Mouse (Mus musculus) embryonic facial prominence, embryonic 14.5 days (tissue): Measurements from ENCODE around the gene Apmap. TPM values are rescaled to one million over a fixed set of nuclear protein-coding genes. Genes with fewer than 3 reads are reported as not detected.
"Not testable (repeated sequence)": the region's sequence is repeated elsewhere in the genome, so short reads cannot be mapped to it uniquely, and the experiment has no call there.

Experiments used
- ATAC-seq: fragments of 200-750 bp; cut with Nextera tagmentation; 2 replicates; pipeline ENCODE4 v1.8.0; 2017; ENCODE audit warnings: low read depth, moderate number of reproducible peaks, moderate TSS enrichment
- DNase-seq: peaks from one replicate; pipeline ENCODE4 v3.0.0-alpha.2; 2015; ENCODE audit warnings: low spot score
- H3K27ac ChIP-seq: fragments of 300-500 bp; sonication (generic); replicated peaks from 2 replicates; pipeline ENCODE4 v1.5.1; 2014; ENCODE audit warnings: low read depth, mild to moderate bottlenecking, low read length, moderate library complexity
- H3K27me3 ChIP-seq: fragments of 300-500 bp; sonication (generic); replicated peaks from 2 replicates; pipeline ENCODE4 v1.6.1; 2014; ENCODE audit warnings: low read length; ENCODE audit not compliant: control insufficient read depth, insufficient read depth
- H3K36me3 ChIP-seq: fragments of 300-500 bp; sonication (generic); 2 replicates; pipeline ENCODE4 v1.6.1; 2014; ENCODE audit warnings: low read length, mixed read lengths; ENCODE audit not compliant: control insufficient read depth, insufficient read depth
- H3K4me1 ChIP-seq: fragments of 300-500 bp; sonication (generic); 2 replicates; pipeline ENCODE4 v1.6.1; 2014; ENCODE audit warnings: antibody characterized with exemption, low read length; ENCODE audit not compliant: control insufficient read depth, insufficient read depth
- H3K4me2 ChIP-seq: fragments of 300-500 bp; sonication (generic); 2 replicates; pipeline ENCODE4 v1.6.1; 2014; ENCODE audit warnings: low read depth, mild to moderate bottlenecking, low read length, moderate library complexity, mixed read lengths
- H3K4me3 ChIP-seq: fragments of 300-500 bp; sonication (generic); 2 replicates; pipeline ENCODE4 v1.5.1; 2014; ENCODE audit warnings: low read depth, mild to moderate bottlenecking, low read length
- H3K9ac ChIP-seq: fragments of 300-500 bp; sonication (generic); 2 replicates; pipeline ENCODE4 v1.6.1; 2014; ENCODE audit warnings: low read depth, mild to moderate bottlenecking, low read length, moderate library complexity, mixed read lengths
- H3K9me3 ChIP-seq: fragments of 300-500 bp; sonication (generic); 2 replicates; pipeline ENCODE4 v1.6.1; 2016; ENCODE audit warnings: low read length; ENCODE audit not compliant: control insufficient read depth
- WGBS: fragments of 180-500 bp; shearing (Covaris S2); extraction: QIAGEN DNeasy Blood & Tissue Kit; methylation state at CpG from one replicate; pipeline ENCODE4 v1.1.7; 2014; 5-methylcytosine and 5-hydroxymethylcytosine counted together
- polyA plus RNA-seq: library from polyadenylated mRNA; unstranded; fragments of >200 nt; fragmentation: Nextera tagmentation; extraction: Ambion mirVana; gene quantifications from 2 replicates; pipeline ENCODE4 v1.2.1, GENCODE M21; 2014

The Apmap gene
- polyA plus RNA-seq, 1 experiment from 2014 or later = 36.8 TPM

GRCm38 (mm10) chr2:150569847-150570590, 38.3 kb downstream of the Apmap start, which contains the start of gene Cst7:
Gene Cst7, plus strand, starts transcription at chr2:150570415.
- ATAC-seq (no peak), DNase-seq (no peak)
- Histone ChIP-seq H3K36me3 (no peaks in the 10 kb centered on the region), H3K27me3 (no peaks in the 10 kb centered on the region), H3K27ac (no peak within 1 kb of the TSS), H3K9ac (no peak within 1 kb of the TSS), H3K4me3 (no peak within 1 kb of the TSS), H3K4me2 (no peak within 1 kb of the TSS), H3K4me1 (no peaks in the 10 kb centered on the region), H3K9me3 (no peaks in the 10 kb centered on the region)
- 70% methylated on average over 11 of the region's 11 CpGs for WGBS

GRCm38 (mm10) chr2:150567051-150567450, 41.3 kb downstream of the Apmap start:
- Histone ChIP-seq H3K27me3 (no peaks in the 10 kb centered on the region), H3K9ac (no peak overlapping the region), H3K9me3 (no peaks in the 10 kb centered on the region), H3K4me2 (no peak overlapping the region), H3K36me3 (no peaks in the 10 kb centered on the region), H3K27ac (no peak overlapping the region), H3K4me3 (no peak overlapping the region), H3K4me1 (no peaks in the 10 kb centered on the region)
- ATAC-seq (no peak), DNase-seq (no peak)
- WGBS = 60% methylated on average over 2 of the region's 2 CpGs

- 57% methylated on average over 3 of the region's 3 CpGs for WGBS
- no peak for ATAC-seq
- no peaks in the 10 kb centered on the region for H3K36me3 ChIP-seq
Observed at GRCm38 (mm10) chr2:150558568-150558967, 49.8 kb downstream of the Apmap start.

GRCm38 (mm10) chr2:150549576-150549975, 58.8 kb downstream of the Apmap start:
- ATAC-seq, DNase-seq, H3K27me3 ChIP-seq, H3K27ac ChIP-seq, H3K9me3 ChIP-seq, H3K36me3 ChIP-seq, H3K9ac ChIP-seq, H3K4me2 ChIP-seq, H3K4me1 ChIP-seq, H3K4me3 ChIP-seq: not testable (repeated sequence)
- 85% methylated on average over 10 of the region's 10 CpGs for WGBS

More at GRCm38 (mm10) chr2:150558568-150558967, 49.8 kb downstream of the Apmap start:
- no peaks in the 10 kb centered on the region for H3K4me1 ChIP-seq
- no peak overlapping the region for H3K9ac ChIP-seq
- H3K4me2 ChIP-seq = no peak overlapping the region
- peak; percentile 24 for DNase-seq
- H3K27me3 ChIP-seq = no peaks in the 10 kb centered on the region
- no peak overlapping the region for H3K27ac ChIP-seq
- no peaks in the 10 kb centered on the region for H3K9me3 ChIP-seq
- no peak overlapping the region for H3K4me3 ChIP-seq

Other genes starting within 250 kb of the Apmap start
- 6.6 and 7.6 TPM in 2 replicates for gene 3300002I08Rik, start 245.8 kb downstream of the Apmap start, polyA plus RNA-seq
- gene Zfp442, start 157.1 kb downstream of the Apmap start, polyA plus RNA-seq = 5.9 and 6.2 TPM in 2 replicates
- gene Zfp345, start 123.5 kb downstream of the Apmap start, polyA plus RNA-seq = 0.10 TPM in 1 of 2 replicates, not detected in the other
- gene Cst7, start 38.2 kb downstream of the Apmap start, polyA plus RNA-seq = 1.5 and 2.6 TPM in 2 replicates
- 5.3 and 7.8 TPM in 2 replicates for gene Acss1, start 59.9 kb upstream of the Apmap start, polyA plus RNA-seq
- gene Vsx1, start 80.8 kb upstream of the Apmap start, polyA plus RNA-seq = not detected in 2 replicates
- gene Entpd6, start 140.5 kb upstream of the Apmap start, polyA plus RNA-seq = 27.8 and 31.2 TPM in 2 replicates
- gene Pygb, start 178.2 kb upstream of the Apmap start, polyA plus RNA-seq = 62.4 and 73.4 TPM in 2 replicates